Mouse (Mus musculus) heart, postnatal 0 days (tissue): ENCODE results near the gene Lypla2.

ENCODE experiments used
- CTCF ChIP-seq: IDR thresholded peaks from 2 replicates; pipeline ENCODE4 v1.5.1; 2016; ENCODE audit warnings: antibody characterized with exemption, control low read depth, low read depth
- EP300 ChIP-seq: IDR thresholded peaks from 2 replicates; pipeline ENCODE4 v1.6.1; 2016; ENCODE audit warnings: antibody characterized with exemption, low read depth

DNA sequence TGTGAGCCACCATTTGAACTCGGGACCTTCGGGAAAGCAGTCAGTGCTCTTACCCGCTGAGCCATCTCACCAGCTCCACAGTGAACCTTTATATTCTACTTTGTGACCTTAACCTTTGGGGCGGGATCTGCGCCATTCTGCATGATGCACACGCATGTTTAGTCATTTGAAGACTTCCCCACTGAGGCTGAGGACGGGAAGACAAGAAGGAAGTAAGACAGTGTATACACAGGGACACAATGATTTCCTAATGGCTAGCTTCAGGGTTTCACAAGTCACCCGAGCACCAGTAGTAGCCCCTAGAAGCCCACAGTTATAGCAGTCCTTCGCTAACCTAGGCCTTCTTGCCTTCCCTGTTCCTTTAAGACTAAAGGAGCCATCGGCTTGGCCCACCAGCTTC lies 26.7 kb downstream of the Lypla2 start:
- TF ChIP-seq CTCF (no peak), EP300 (no peak)
